Mouse (Mus musculus) thymus, adult 2 months (tissue): ENCODE measurements around the gene Oas1h.
"Not testable (repeated sequence)": the region's sequence is repeated elsewhere in the genome, so short reads cannot be mapped to it uniquely, and the experiment has no call there.

Source experiments
- CTCF ChIP-seq: fragments of 200-500 bp; IDR thresholded peaks from 2 replicates; pipeline ENCODE4 v1.5.1; 2012; ENCODE audit warnings: mild to moderate bottlenecking, control low read depth, low read length, moderate library complexity, borderline replicate concordance; ENCODE audit not compliant: control insufficient read depth, poor library complexity, insufficient read depth; ENCODE audit errors: extremely low read depth
- POLR2A ChIP-seq: fragments of 200-500 bp; IDR thresholded peaks from 2 replicates; pipeline ENCODE4 v1.6.1; 2012; ENCODE audit warnings: mild to moderate bottlenecking, low read length, control low read depth, moderate library complexity; ENCODE audit not compliant: control insufficient read depth, poor library complexity, insufficient read depth; ENCODE audit errors: extremely low read depth

- TF ChIP-seq POLR2A, CTCF: not testable (repeated sequence)
Measured at GRCm38 (mm10) chr5:120887413-120887812, 26.2 kb downstream of the Oas1h start, which contains the start of gene Oas1g.
